Mouse (Mus musculus): ENCODE measurements around the gene Gck.

Gck gene

GRCm38 (mm10) chr11:5949586-5950352, at the start of gene Gck:
Gene Gck, minus strand, starts transcription at chr11:5950081.
- peak; percentile 36 to 42 for DNase-seq (ENCODE audit: low spot score in 2 of 2)

- no peak for DNase-seq (ENCODE audit: low spot score in 2 of 2)
Measured at GRCm38 (mm10) chr11:5998472-5998871, 48.6 kb upstream of the Gck start.

DNA sequence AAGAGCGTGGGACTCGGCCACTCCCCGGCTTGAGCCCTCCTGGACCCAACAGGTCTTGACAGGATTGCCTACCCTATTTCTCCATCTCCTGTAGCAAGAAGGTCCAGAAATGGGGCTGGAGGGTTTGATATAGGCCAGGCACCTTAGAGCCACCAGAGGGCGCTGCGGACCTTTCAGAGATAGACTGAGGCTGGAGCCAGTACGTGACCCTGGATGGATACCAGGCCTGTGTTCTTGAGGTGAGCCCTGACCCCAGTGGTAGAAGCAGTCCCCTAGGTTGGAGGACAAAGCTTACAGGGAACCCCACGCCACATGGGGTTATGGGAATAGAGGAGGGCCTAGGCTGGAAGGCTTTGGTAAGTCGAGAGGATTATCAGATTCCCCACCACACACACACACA, 46.1 kb upstream of the Gck start:
- peak; percentile 70 to 76 for DNase-seq (ENCODE audit: low spot score in 2 of 2)

GRCm38 (mm10) chr11:5994880-5995279, 45.0 kb upstream of the Gck start:
- DNase-seq (ENCODE audit: low spot score in 2 of 2): no peak

- no peak for DNase-seq (ENCODE audit: low spot score in 2 of 2)
Measured at GRCm38 (mm10) chr11:5994212-5994611, 44.3 kb upstream of the Gck start.

DNA sequence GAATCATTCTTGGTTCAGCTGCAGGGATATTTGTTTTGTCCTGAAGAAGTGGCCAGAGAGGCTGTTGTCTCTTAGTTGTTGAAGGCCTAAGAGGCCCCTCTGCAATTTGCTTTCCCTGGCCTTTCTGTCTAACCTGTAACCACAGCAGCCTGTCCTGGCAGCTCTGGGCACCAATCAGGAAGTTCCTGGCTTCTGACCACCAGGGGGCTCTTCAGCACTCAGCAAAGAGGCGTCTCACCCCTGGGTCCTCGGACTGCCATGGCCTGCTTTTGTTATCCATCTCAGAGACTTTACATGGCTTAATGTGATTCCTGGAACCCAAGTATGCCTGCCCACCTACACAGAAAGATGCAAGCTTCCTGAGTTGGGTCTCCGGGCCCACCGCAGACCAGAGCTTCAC, 41.0 kb upstream of the Gck start:
- peak; percentile 42 to 43 for DNase-seq (ENCODE audit: low spot score in 2 of 2)

DNA sequence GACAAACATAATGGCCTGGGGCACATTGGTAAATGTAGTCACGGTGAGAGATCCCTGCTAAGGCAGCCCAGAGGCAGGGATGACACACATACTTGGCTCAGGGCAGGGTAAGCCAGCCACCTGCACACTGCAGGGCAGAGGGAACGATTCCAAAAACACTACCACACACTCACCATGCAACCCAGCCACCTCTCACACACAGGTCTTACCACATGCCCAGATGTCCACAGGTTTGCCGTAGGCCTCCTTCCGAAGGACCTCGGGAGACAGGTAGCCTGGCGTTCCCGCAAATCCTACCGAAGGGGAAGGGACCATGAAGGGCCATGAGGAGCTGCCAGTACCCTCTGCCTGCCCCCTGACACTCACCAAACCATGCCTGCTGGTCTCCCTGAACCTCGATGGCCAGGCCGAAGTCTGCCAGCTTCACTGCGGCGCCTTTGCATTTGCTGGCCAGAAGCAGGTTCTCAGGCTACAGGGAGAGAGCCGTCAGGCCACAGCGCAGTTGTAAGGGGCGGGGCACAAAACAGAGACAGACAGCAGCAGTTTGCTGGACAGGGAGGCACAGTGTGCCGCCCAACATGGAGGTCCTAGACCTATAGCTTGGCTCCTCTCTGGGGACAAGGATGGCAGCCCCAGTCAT, 40.2 kb upstream of the Gck start:
- no peak for DNase-seq (ENCODE audit: low spot score in 2 of 2)

- DNase-seq (ENCODE audit: low spot score in 2 of 2): no peak
Measured at GRCm38 (mm10) chr11:5988126-5988525, 38.2 kb upstream of the Gck start.

- DNase-seq (ENCODE audit: low spot score in 2 of 2): no peak
Measured at GRCm38 (mm10) chr11:5983629-5984028, 33.7 kb upstream of the Gck start.

DNA sequence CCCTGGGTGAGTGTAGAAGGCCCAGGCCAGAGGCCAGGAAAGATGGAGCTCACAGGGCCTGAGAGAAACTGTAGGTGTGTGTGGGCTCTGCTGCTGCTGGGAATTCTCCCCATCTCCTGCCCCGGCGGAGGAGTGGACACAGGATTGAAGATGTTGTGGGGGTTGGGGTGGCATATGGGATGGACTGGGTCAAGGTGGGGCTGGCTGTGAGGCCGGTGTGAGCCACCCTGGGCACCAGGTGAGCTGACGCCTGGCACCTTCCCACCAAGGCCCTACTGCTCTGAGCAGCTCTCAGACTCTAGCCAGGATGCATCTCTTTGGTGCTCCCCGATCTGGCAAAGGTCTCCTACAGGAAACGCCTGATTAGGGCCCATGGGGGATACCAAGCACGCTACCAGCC, 31.4 kb upstream of the Gck start:
- DNase-seq (ENCODE audit: low spot score in 2 of 2): no peak

DNA sequence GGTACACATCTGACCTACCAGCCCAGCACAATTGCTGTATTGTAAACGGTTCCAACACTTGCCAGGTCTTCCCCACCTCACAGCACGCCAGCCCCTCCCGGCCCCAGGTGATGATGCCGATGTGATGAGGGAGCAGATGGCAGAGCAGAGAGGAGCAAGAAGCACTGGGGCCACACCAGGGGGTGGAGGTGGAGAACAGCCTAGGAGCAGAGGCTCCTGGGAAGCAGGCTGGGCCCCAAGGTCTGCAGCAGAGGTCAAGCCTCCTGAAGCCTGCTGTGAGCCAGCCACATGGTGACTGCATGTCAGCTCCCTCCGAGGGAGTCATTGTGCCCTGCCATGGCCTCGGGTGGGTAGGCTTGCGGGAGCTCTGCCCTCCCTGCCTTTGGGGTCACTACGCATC, 30.7 kb upstream of the Gck start:
- no peak for DNase-seq (ENCODE audit: low spot score in 2 of 2)

GRCm38 (mm10) chr11:5980108-5980507, 30.2 kb upstream of the Gck start:
- DNase-seq (ENCODE audit: low spot score in 2 of 2): no peak

DNA sequence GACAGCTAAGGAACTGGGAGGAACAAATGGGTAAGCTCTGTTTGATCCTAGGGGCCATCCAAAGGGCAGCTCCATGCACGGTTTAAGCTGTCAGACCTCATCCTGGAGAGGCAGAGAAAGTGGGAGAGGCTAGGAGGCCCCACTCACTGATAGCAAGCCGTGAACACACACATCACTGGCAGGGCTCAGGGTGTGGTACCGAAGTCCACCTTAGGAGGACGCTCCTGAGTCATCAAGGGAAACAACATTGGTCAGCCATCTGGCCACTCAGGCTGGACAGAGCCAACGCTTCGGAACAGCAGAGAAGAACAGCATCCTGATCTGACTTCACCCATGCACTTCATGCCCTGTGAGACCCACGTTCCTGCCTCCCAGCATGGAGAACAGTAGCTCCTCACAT, 29.2 kb upstream of the Gck start:
- DNase-seq (ENCODE audit: low spot score in 2 of 2): no peak

- no peak for DNase-seq (ENCODE audit: low spot score in 2 of 2)
Measured at GRCm38 (mm10) chr11:5976106-5976505, 26.2 kb upstream of the Gck start.

- no peak for DNase-seq (ENCODE audit: low spot score in 2 of 2)
Measured at GRCm38 (mm10) chr11:5975068-5975467, 25.2 kb upstream of the Gck start.

GRCm38 (mm10) chr11:5974053-5974452, 24.2 kb upstream of the Gck start:
- DNase-seq (ENCODE audit: low spot score in 2 of 2): no peak

DNA sequence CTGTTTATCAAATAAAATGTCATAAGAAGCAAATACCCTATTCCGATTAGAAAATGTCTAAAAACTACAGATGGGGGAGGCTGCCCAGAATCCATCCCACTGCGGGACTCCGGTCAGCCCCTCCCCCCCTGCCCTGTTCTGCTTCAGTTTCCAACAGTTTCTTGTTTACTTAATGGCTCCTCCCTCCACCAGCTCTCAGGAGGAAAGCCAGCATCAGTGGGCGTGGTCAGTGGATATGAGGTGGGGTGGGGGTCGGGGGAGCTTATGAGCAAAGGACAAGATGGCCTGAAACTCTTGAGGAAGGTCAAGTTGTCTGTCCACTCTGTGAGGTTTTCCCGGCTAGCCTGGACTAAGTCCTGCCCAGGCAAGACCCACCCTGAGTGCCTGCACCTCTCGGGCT, 23.3 kb upstream of the Gck start:
- DNase-seq (ENCODE audit: low spot score in 2 of 2): no peak

GRCm38 (mm10) chr11:5971202-5971601, 21.3 kb upstream of the Gck start:
- no peak for DNase-seq (ENCODE audit: low spot score in 2 of 2)

DNA sequence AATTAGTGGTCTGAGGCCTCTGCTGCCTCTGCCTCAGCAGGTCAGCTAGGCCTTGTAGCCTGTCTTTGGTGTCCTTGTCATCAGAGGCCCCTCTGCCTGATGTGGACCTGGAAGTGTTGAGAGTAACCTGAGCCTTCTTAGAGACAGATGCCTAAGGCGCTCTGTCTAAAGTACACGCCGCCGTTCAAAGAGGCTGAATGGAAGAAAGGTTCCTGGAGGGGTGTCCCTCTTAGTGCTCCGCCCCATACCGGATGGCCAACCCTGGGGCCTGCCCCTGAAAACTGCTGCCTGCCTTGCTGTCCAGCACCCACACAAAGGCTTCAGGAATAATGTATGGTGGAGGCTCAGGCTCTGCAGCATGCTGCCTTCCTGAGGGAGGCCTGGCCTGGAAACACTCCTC, 18.3 kb upstream of the Gck start:
- no peak for DNase-seq (ENCODE audit: low spot score in 2 of 2)

DNA sequence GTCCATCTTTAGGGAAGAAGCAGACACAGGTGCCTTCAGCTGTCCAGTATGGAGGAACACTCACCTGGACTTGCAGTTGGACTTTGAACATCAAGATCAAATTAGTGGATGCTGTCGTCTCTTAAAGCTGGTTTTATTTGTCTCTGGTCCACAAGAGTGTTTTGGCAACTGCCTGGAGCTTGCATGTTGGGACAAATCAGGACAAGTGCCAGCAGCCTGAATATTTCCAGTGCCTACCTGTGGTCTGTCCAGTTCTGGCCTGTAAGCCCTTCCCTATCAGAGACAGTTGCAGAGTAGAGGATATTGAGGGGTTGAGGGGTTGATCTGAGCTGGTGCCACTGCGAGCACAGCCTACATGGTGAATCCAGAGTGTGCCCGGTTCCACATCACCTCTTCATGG, 16.9 kb upstream of the Gck start:
- no peak for DNase-seq (ENCODE audit: low spot score in 2 of 2)

DNA sequence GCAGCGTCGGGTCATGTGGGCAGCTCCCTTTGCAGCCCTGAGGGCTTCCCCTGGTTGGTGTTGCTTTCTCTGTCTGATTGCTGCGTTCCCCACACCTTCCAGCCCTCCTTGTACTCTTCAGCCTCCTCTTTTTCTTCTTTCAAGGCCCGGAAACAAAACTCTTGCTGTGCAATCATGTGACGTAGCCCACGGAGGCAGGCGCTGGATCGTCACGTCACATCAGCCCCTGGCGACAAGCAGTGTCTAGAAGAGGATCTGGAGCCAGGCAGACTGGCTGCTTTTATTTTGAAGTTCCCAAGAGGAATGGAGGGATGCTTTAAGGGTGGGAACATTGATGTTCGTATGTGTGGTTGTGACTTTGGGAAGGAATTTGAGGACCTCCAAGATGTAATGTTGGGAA, 16.0 kb upstream of the Gck start:
- DNase-seq (ENCODE audit: low spot score in 2 of 2): no peak

DNA sequence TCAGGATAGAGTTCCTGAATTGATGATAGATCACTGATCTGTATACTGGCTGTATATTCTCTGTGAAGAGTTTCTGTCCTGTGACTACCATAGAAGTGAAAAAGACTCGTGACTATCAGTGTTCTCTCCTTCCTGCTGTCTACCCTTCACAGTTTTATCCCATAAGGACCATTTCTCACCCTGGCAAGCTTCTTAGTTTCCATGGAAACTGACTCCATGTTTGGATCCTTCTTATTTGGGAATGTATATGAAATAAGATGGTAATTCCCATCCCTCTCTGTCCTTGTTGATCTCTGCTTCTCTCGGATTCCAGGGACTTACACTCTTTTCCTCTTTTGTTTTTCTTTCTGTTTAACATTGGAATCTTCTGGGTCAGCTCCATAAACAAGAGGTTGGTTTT, 10.2 kb upstream of the Gck start:
- no peak for DNase-seq (ENCODE audit: low spot score in 2 of 2)

- peak; percentile 96 to 97 for DNase-seq (ENCODE audit: low spot score in 2 of 2)
Measured at GRCm38 (mm10) chr11:5955546-5956276, 5.8 kb upstream of the Gck start, which contains the start of gene Ykt6. Gene Ykt6, plus strand, starts transcription at chr11:5955693.

Data from spleen, postnatal 36 days (tissue).